Mouse (Mus musculus) brain, adult 2 months (tissue): ENCODE measurements at regions not wholly inside any gene's neighbourhood (a gene's known extent, or its start where the extent isn't known, plus 50 kb on each side); places are given as distances from the start of the nearest gene placed in this dataset.

ENCODE experiments used
- DNase-seq: peaks from one replicate; pipeline ENCODE4 v3.0.0; 2011; ENCODE audit warnings: low read depth, low spot score

DNA sequence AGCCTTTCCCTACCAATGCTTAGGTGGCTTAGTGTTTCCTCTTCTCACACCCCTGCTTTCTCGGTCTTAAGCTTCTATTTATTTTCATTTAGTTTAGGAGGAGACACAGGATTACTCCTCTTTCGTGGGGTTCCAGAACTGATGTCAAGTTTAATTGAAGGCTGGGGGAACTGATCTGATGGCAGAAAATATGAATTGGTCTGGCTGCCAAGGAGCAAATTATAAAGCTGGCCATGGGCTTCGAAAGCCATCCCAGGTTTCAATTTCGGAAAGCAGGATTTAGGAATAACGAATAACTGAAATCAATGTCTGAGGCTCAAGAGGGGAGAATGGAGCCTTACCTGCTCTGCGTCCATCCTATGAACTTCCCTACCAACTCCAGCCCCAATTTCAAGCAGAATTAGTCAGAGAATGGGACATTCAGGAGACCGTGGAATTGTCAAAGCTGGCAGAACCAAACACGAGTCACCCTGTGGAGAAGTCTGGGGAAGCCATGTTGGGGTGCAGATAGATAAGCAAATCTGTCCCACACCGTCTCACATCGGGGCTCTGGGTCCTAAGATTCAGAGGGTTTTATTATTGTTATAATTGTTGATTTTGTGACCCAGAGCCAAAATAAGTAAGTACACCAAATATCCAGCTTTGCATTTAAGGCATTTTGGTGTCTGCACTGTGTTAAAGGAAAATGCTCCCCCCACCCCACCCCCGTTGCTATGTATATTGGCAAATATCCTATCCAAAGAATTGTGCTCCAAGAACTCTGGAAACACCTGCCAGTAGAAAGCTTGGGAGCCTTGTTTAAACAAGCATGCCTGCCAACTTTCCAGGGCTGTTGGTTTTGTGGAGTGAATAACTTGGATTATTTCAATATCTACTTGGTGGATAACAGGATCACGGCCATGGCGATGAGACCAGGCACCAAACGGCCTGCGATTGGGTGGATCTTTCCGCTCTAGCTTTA lies 56.5 kb upstream of the Tgfbr2 start:
- no peak for DNase-seq

DNA sequence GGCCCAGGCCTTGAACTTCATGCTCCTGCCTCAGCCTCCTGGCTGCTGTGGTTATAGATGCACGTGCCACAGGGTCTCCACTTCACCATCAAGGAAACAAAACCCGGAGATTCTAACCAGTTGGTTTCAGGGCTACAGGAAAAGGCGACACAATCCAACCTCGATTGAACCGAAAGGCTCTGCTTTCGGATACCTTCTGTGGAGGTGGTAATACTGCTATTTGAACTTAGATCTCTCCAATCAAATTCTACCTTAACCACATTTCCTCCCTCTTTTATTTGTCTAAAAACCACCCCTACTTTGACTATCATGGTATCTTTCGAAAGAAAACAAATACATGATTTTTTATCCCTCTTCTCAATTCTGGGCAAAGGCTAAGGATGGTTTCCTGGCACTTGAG lies 55.2 kb upstream of the Tgfbr2 start:
- no peak for DNase-seq

- DNase-seq = no peak
Measured at GRCm38 (mm10) chr9:116228443-116228842, 53.3 kb upstream of the Tgfbr2 start.

GRCm38 (mm10) chr9:116227738-116228137 lies 52.6 kb upstream of the Tgfbr2 start:
- no peak for DNase-seq
